29 mouse cellular contexts compared by ENCODE assay signal in the genomic region with DNA sequence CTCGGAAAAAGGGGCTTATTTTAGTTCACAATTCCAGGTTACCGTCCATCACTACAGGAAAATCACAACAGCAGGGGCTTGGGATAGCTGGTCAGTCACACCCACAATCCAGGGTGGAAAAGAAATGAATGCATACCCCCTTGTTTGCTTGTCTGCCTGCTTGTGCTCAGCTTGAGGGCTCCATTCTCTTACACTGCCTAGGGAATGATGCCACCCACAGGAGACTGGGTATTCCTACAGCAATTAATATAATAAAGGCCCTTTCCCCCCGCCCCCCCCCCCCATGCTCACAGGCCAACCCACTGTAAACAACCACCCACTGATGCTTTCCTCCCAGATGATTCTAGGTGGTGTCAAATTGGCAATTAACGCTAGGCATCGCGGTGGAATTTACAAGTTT. TPM values are rescaled to one million over a fixed set of nuclear protein-coding genes. Genes with fewer than 3 reads are reported as not detected.
DNase-seq lines count a peak whose midpoint lies in the region; ATAC-seq and TF ChIP-seq lines count a peak whose summit lies in the region.
"Had no signal": no experiment of that assay in that cellular context is flagged by ENCODE, and none has a peak within 500 bp of the region (broad histone marks: within the 10 kb centered on the region; RNA-seq: fewer than 3 reads in every experiment).

No protein-coding gene starts in this region.

- H3K27ac ChIP-seq in forebrain, postnatal 0 days (ENCODE audit: low read depth, low read length), result no peak overlapping the region
- H3K27ac ChIP-seq in forebrain, embryonic 10.5 days, result no peak overlapping the region
- no peak overlapping the region for H3K27ac ChIP-seq in liver, postnatal 0 days (ENCODE audit: low read depth)
- H3K27ac ChIP-seq in liver, embryonic 12.5 days, result no peak overlapping the region
- no peak overlapping the region for H3K27ac ChIP-seq in CH12.LX (ENCODE audit: insufficient read depth, low read depth)
- no peak overlapping the region for H3K27ac ChIP-seq in neural tube, embryonic 15.5 days (replicated peaks)
- H3K27ac ChIP-seq: embryonic facial prominence, embryonic 15.5 days; forebrain, embryonic 15.5 days; heart, adult 2 months; heart, embryonic 13.5 days; hindbrain, embryonic 12.5 days; neural tube, embryonic 12.5 days had no signal

- dilution Hi-C loops in CH12.LX (cut with MboI; ENCODE audit: extremely low pct_ligation_motif_present, extremely low pct_unique_long_range_greater_than_20kb, low sequenced_read_pairs), result loop anchor here (25.0 kb wide), 1 partner anchor 355 kb away; no protein-coding TSS in a partner anchor

- TF ChIP-seq POLR2A in CH12.LX (IDR thresholded peaks at IDR 0.05; ENCODE audit: low read depth, low read length), result no peak

- H3K27me3 ChIP-seq in forebrain, postnatal 0 days (ENCODE audit: insufficient read depth, low read length), result no peaks in the 10 kb centered on the region
- H3K27me3 ChIP-seq in forebrain, embryonic 10.5 days (ENCODE audit: poor library complexity, severe bottlenecking), result peaks cover 12% of the 10 kb centered on the region; the same call in 1 of the 2 replicates
- H3K27me3 ChIP-seq in liver, postnatal 0 days (ENCODE audit: insufficient read depth, low read length), result no peaks in the 10 kb centered on the region
- no peaks in the 10 kb centered on the region for H3K27me3 ChIP-seq in liver, embryonic 12.5 days (replicated peaks)
- H3K27me3 ChIP-seq in CH12.LX (replicated peaks), result no peaks in the 10 kb centered on the region
- H3K27me3 ChIP-seq in neural tube, embryonic 15.5 days (replicated peaks), result peaks cover 7% of the 10 kb centered on the region; the same call in 1 of the 2 replicates
- H3K27me3 ChIP-seq: embryonic facial prominence, embryonic 15.5 days; forebrain, embryonic 15.5 days; heart, embryonic 13.5 days; megakaryocyte, embryonic 14.5 days had no signal

- DNase-seq in forebrain, postnatal 0 days, result no peak
- DNase-seq in forebrain, embryonic 10.5 days (ENCODE audit: extremely low spot score, low spot score), result no peak
- DNase-seq in liver, postnatal 0 days, result no peak
- DNase-seq in CH12.LX (ENCODE audit: extremely low read depth), result no peak
- peak; percentile 26 for DNase-seq in brain, adult 2 months (ENCODE audit: low read depth, low spot score)
- no peak for DNase-seq in kidney, postnatal 4 days
- DNase-seq: adrenal gland, postnatal 25 days; B cell, adult 2 months; gastrocnemius, postnatal 36 days; heart, adult 2 months; heart, postnatal 14 days; kidney, adult 8-10 months; kidney, postnatal 25 days; lung, postnatal 36 days; midbrain, embryonic 14.5 days; retina, postnatal 1 day; right cerebral cortex, postnatal 25 days; spleen, adult 18-20 months; thymus, adult 18-20 months; thymus, postnatal 36 days had no signal

- TF ChIP-seq RAD21 in CH12.LX (IDR thresholded peaks at IDR 0.05; ENCODE audit: low read depth, low read length), result peak; percentile 16

- H3K9ac ChIP-seq in forebrain, postnatal 0 days, result no peak overlapping the region
- H3K9ac ChIP-seq in liver, postnatal 0 days (replicated peaks), result no peak overlapping the region
- no peak overlapping the region for H3K9ac ChIP-seq in liver, embryonic 12.5 days
- H3K9ac ChIP-seq in CH12.LX (ENCODE audit: insufficient read depth, low read depth), result no peak overlapping the region
- no peak overlapping the region for H3K9ac ChIP-seq in neural tube, embryonic 15.5 days (replicated peaks)
- H3K9ac ChIP-seq: embryonic facial prominence, embryonic 15.5 days; forebrain, embryonic 15.5 days; heart, embryonic 13.5 days; hindbrain, embryonic 12.5 days; neural tube, embryonic 12.5 days had no signal

- H3K4me1 ChIP-seq in forebrain, postnatal 0 days (ENCODE audit: insufficient read depth), result no peaks in the 10 kb centered on the region
- H3K4me1 ChIP-seq in forebrain, embryonic 10.5 days, result peaks cover 12% of the 10 kb centered on the region
- H3K4me1 ChIP-seq in liver, postnatal 0 days (ENCODE audit: insufficient read depth), result peaks cover 24% of the 10 kb centered on the region
- H3K4me1 ChIP-seq in liver, embryonic 12.5 days, result peaks cover 30% of the 10 kb centered on the region
- peaks cover 0 to 5% of the 10 kb centered on the region in 2 experiments; a peak in 1 of 4 replicates for H3K4me1 ChIP-seq in CH12.LX (ENCODE audit: control insufficient read depth in 1 of 2, insufficient read depth in 2 of 2)
- peaks cover 3% of the 10 kb centered on the region; the same call in 1 of the 2 replicates for H3K4me1 ChIP-seq in neural tube, embryonic 15.5 days
- H3K4me1 ChIP-seq: embryonic facial prominence, embryonic 15.5 days; forebrain, embryonic 15.5 days had no signal

- ATAC-seq in forebrain, postnatal 0 days, result 0 out of 2 replicates have a peak, but pooled peaks have one; percentile 16
- ATAC-seq in liver, postnatal 0 days, result no peak
- no peak for ATAC-seq in liver, embryonic 12.5 days
- ATAC-seq in neural tube, embryonic 15.5 days (ENCODE audit: low FRiP score), result no peak
- ATAC-seq: forebrain, embryonic 15.5 days; inflammation-experienced regulatory T-cells, adult 6 months had no signal

- H3K4me3 ChIP-seq in forebrain, postnatal 0 days (ENCODE audit: low read depth, low read length), result no peak overlapping the region
- H3K4me3 ChIP-seq in forebrain, embryonic 10.5 days, result no peak overlapping the region
- H3K4me3 ChIP-seq in liver, postnatal 0 days (ENCODE audit: low read depth, low read length), result no peak overlapping the region
- H3K4me3 ChIP-seq in liver, embryonic 12.5 days, result no peak overlapping the region
- no peak overlapping the region for H3K4me3 ChIP-seq in CH12.LX (replicated peaks in 1 of 3; ENCODE audit: low read depth in 2 of 3, low read length in 2 of 3, poor library complexity in 1 of 3)
- no peak overlapping the region for H3K4me3 ChIP-seq in neural tube, embryonic 15.5 days (replicated peaks)
- H3K4me3 ChIP-seq: embryonic facial prominence, embryonic 15.5 days; forebrain, embryonic 15.5 days; heart, adult 2 months; heart, embryonic 13.5 days; hindbrain, embryonic 12.5 days; megakaryocyte, embryonic 14.5 days; neural tube, embryonic 12.5 days had no signal

- 86% methylated on average over 6 of the region's 6 CpGs for WGBS in forebrain, postnatal 0 days
- 84% methylated on average over 6 of the region's 6 CpGs for whole genome bisulfite sequencing in forebrain, embryonic 10.5 days
- WGBS in liver, postnatal 0 days (ENCODE audit: insufficient replicate concordance), result 89% methylated on average over 6 of the region's 6 CpGs
- 81% methylated on average over 5 of the region's 6 CpGs for WGBS in liver, embryonic 12.5 days (ENCODE audit: insufficient replicate concordance)
- 90% methylated on average over 6 of the region's 6 CpGs for whole genome bisulfite sequencing in neural tube, embryonic 15.5 days

- TF ChIP-seq EP300 in liver, postnatal 0 days (IDR thresholded peaks at IDR 0.05; ENCODE audit: low read depth), result no peak
- no peak for TF ChIP-seq EP300 in CH12.LX (IDR thresholded peaks at IDR 0.05; ENCODE audit: low read length)

- in situ Hi-C loops in CH12.LX (cut with MboI; ENCODE audit: low pct_ligation_motif_present, low pct_unique_long_range_greater_than_20kb, low sequenced_read_pairs), result loop anchor here (10.0 to 25.0 kb wide), 4 partner anchors 730 to 1262 kb away; a partner anchor contains a TSS

- no peak overlapping the region for H3K4me2 ChIP-seq in forebrain, postnatal 0 days (ENCODE audit: low read depth)
- no peak overlapping the region for H3K4me2 ChIP-seq in liver, postnatal 0 days (ENCODE audit: low read depth, low read length)
- H3K4me2 ChIP-seq in liver, embryonic 12.5 days, result no peak overlapping the region
- H3K4me2 ChIP-seq in CH12.LX (ENCODE audit: insufficient read depth, low read depth, poor library complexity, severe bottlenecking), result no peak overlapping the region
- H3K4me2 ChIP-seq in neural tube, embryonic 15.5 days, result no peak overlapping the region
- H3K4me2 ChIP-seq: embryonic facial prominence, embryonic 15.5 days; forebrain, embryonic 15.5 days; heart, embryonic 13.5 days; hindbrain, embryonic 12.5 days; neural tube, embryonic 12.5 days had no signal

- H3K79me2 ChIP-seq in CH12.LX (replicated peaks; ENCODE audit: control insufficient read depth, extremely low read depth, insufficient read depth, poor library complexity, severe bottlenecking), result no peaks in the 10 kb centered on the region

- H3K36me3 ChIP-seq in forebrain, postnatal 0 days (ENCODE audit: insufficient read depth), result no peaks in the 10 kb centered on the region
- H3K36me3 ChIP-seq in forebrain, embryonic 10.5 days (replicated peaks), result no peaks in the 10 kb centered on the region
- no peaks in the 10 kb centered on the region for H3K36me3 ChIP-seq in liver, postnatal 0 days (replicated peaks; ENCODE audit: insufficient read depth, low read length)
- no peaks in the 10 kb centered on the region for H3K36me3 ChIP-seq in liver, embryonic 12.5 days
- no peaks in the 10 kb centered on the region for H3K36me3 ChIP-seq in CH12.LX (replicated peaks in 1 of 2; ENCODE audit: control insufficient read depth in 1 of 2, insufficient read depth in 1 of 2, low read length in 1 of 2)
- no peaks in the 10 kb centered on the region for H3K36me3 ChIP-seq in neural tube, embryonic 15.5 days
- H3K36me3 ChIP-seq: embryonic facial prominence, embryonic 15.5 days; forebrain, embryonic 15.5 days; heart, embryonic 13.5 days; hindbrain, embryonic 12.5 days; neural tube, embryonic 12.5 days had no signal

- no peaks in the 10 kb centered on the region for H3K9me3 ChIP-seq in forebrain, postnatal 0 days (ENCODE audit: low read length)
- H3K9me3 ChIP-seq in forebrain, embryonic 10.5 days, result no peaks in the 10 kb centered on the region
- H3K9me3 ChIP-seq in liver, postnatal 0 days (ENCODE audit: low read length), result no peaks in the 10 kb centered on the region
- no peaks in the 10 kb centered on the region for H3K9me3 ChIP-seq in liver, embryonic 12.5 days (replicated peaks)
- peaks cover 3% of the 10 kb centered on the region for H3K9me3 ChIP-seq in CH12.LX (replicated peaks; ENCODE audit: low read length)
- H3K9me3 ChIP-seq in neural tube, embryonic 15.5 days (replicated peaks), result no peaks in the 10 kb centered on the region
- H3K9me3 ChIP-seq: embryonic facial prominence, embryonic 15.5 days; forebrain, embryonic 15.5 days; heart, embryonic 13.5 days; hindbrain, embryonic 12.5 days; megakaryocyte, embryonic 14.5 days; neural tube, embryonic 12.5 days had no signal

- TF ChIP-seq CTCF in forebrain, postnatal 0 days (IDR thresholded peaks at IDR 0.05; ENCODE audit: low read depth), result peak; percentile 38
- peak; percentile 24; the same call in 1 of the 2 replicates for TF ChIP-seq CTCF in liver, postnatal 0 days (IDR thresholded peaks at IDR 0.05; ENCODE audit: low read depth)
- 0 out of 4 replicates have a peak, but pooled peaks of 1 of the 2 experiments have one; percentile 7 for TF ChIP-seq CTCF in CH12.LX (conservative IDR thresholded peaks at IDR 0.05 in 1 of 2, IDR thresholded peaks at IDR 0.05 in 1 of 2; ENCODE audit: low read depth in 2 of 2, low read length in 2 of 2)

RNA-seq across cellular contexts. Expression of a gene that starts 14.0 kb away (rescaled TPM):
- total RNA-seq in forebrain, postnatal 0 days (2014; rRNA removed), result 13.8 and 13.9 TPM in 2 replicates
- polyA plus RNA-seq in forebrain, postnatal 0 days (2015; fragmentation: Nextera tagmentation; extraction: Ambion mirVana), result 34.3 and 35.1 TPM in 2 replicates
- 102 and 107 TPM in 2 replicates for polyA plus RNA-seq in forebrain, embryonic 10.5 days (2016; fragmentation: Nextera tagmentation; extraction: Ambion mirVana)
- 16.3 and 20.6 TPM in 2 replicates for polyA plus RNA-seq in liver, postnatal 0 days (2015; fragmentation: Nextera tagmentation; extraction: Ambion mirVana)
- polyA plus RNA-seq in liver, embryonic 12.5 days (2016; fragmentation: Nextera tagmentation; extraction: Ambion mirVana), result 22.2 and 23.3 TPM in 2 replicates
- total RNA-seq in CH12.LX (2012; rRNA removed), result 1.2 and 2.7 TPM in 2 replicates
- 2.5 and 3.1 TPM in 2 replicates for total RNA-seq in CH12.LX (2014; rRNA removed)
- 2.9 and 3.6 TPM in 2 replicates for polyA plus RNA-seq in CH12.LX (2012; ENCODE audit: insufficient read length, low read depth)
- polyA plus RNA-seq in neural tube, embryonic 15.5 days (2015; fragmentation: Nextera tagmentation; extraction: Ambion mirVana), result 32.1 and 35.4 TPM in 2 replicates

RNA-seq across cellular contexts. Expression of a gene that starts 38.9 kb away (rescaled TPM):
- 10.2 and 16.5 TPM in 2 replicates for total RNA-seq in forebrain, postnatal 0 days (2014; rRNA removed)
- 9.8 and 14.2 TPM in 2 replicates for polyA plus RNA-seq in forebrain, postnatal 0 days (2015; fragmentation: Nextera tagmentation; extraction: Ambion mirVana)
- polyA plus RNA-seq in forebrain, embryonic 10.5 days (2016; fragmentation: Nextera tagmentation; extraction: Ambion mirVana), result 8.0 and 8.4 TPM in 2 replicates
- 2.9 and 3.9 TPM in 2 replicates for polyA plus RNA-seq in liver, postnatal 0 days (2015; fragmentation: Nextera tagmentation; extraction: Ambion mirVana)
- 10.8 TPM in 2 replicates for polyA plus RNA-seq in liver, embryonic 12.5 days (2016; fragmentation: Nextera tagmentation; extraction: Ambion mirVana)
- total RNA-seq in CH12.LX (2012; rRNA removed), result 16.7 and 17.8 TPM in 2 replicates
- total RNA-seq in CH12.LX (2014; rRNA removed), result 9.8 and 12.8 TPM in 2 replicates
- polyA plus RNA-seq in CH12.LX (2012; ENCODE audit: insufficient read length, low read depth), result 57.6 and 67.1 TPM in 2 replicates
- polyA plus RNA-seq in neural tube, embryonic 15.5 days (2015; fragmentation: Nextera tagmentation; extraction: Ambion mirVana), result 15.2 and 17.9 TPM in 2 replicates
